Mouse (Mus musculus) erythroblast, embryonic 14.5 days (primary cell): ENCODE results near the gene Habp2.

Experiments
- GATA1 ChIP-seq: IDR thresholded peaks from 2 replicates; pipeline ENCODE4 v1.6.1; 2012; ENCODE audit warnings: low read length, inconsistent platforms, mixed read lengths
- TAL1 ChIP-seq: IDR thresholded peaks from 3 replicates; pipeline ENCODE4 v1.6.1; 2012; ENCODE audit warnings: low read length, inconsistent platforms, mixed read lengths

DNA sequence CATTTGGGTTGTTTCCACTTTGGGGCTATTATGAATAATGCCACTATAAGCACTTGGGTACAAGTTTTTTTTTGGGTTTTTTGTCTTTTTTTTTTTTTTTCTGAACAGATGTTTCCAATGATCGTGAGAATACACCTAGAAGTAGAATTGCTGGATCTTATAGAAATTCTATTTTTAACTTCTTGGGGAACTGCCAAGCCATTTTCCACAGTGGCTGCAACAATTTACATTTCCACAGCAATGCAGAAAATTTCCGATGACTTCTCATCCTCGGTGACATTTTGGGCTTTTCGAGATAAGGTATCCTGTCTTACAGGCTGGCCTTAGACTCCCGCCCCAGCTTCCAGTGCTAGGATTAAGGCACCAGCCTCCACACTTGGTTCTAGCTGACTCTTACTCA lies 41.7 kb upstream of the Habp2 start:
- TF ChIP-seq GATA1 (no peak), TAL1 (no peak)
